Mouse (Mus musculus) bone marrow macrophage, adult 2 months (primary cell): Measurements from ENCODE around the gene Myo18b. TPM values are rescaled to one million over a fixed set of nuclear protein-coding genes. Genes with fewer than 3 reads are reported as not detected.

ENCODE experiments used
- H3K27ac ChIP-seq: 2 replicates; pipeline ENCODE4 v1.5.1; 2012; ENCODE audit warnings: low read depth, low read length; ENCODE audit not compliant: insufficient read depth
- H3K4me1 ChIP-seq: 2 replicates; pipeline ENCODE4 v1.6.1; 2012; ENCODE audit warnings: low read length; ENCODE audit not compliant: control insufficient read depth, insufficient read depth
- H3K4me3 ChIP-seq: 2 replicates; pipeline ENCODE4 v1.5.1; 2012; ENCODE audit warnings: mild to moderate bottlenecking, low read length, moderate library complexity; ENCODE audit not compliant: insufficient read depth
- CTCF ChIP-seq: IDR thresholded peaks from 2 replicates; pipeline ENCODE4 v1.5.1; 2012; ENCODE audit warnings: low read depth, mild to moderate bottlenecking, low read length, moderate library complexity
- POLR2A ChIP-seq: IDR thresholded peaks from 2 replicates; pipeline ENCODE4 v1.6.1; 2012; ENCODE audit warnings: mild to moderate bottlenecking, low read depth, low read length, borderline replicate concordance
- polyA plus RNA-seq: library from polyadenylated mRNA; stranded (reverse); fragments of >200 nt; gene quantifications from 2 replicates; pipeline ENCODE4 v1.2.4, GENCODE M21; 2012; ENCODE audit not compliant: missing spikeins, insufficient read depth, insufficient read length

The Myo18b gene
- polyA plus RNA-seq, 1 experiment, result not detected

- no peak for TF ChIP-seq POLR2A
- no peak for TF ChIP-seq CTCF
- Histone ChIP-seq H3K27ac (no peak overlapping the region), H3K4me3 (no peak overlapping the region), H3K4me1 (no peaks in the 10 kb centered on the region)
Measured at GRCm38 (mm10) chr5:112768556-112768955, 127.6 kb downstream of the Myo18b start.

GRCm38 (mm10) chr5:112761415-112762075 is 134.6 kb downstream of the Myo18b start:
- TF ChIP-seq POLR2A, result no peak
- no peak for TF ChIP-seq CTCF
- Histone ChIP-seq H3K4me3 (no peak overlapping the region), H3K4me1 (no peaks in the 10 kb centered on the region), H3K27ac (no peak overlapping the region)

- Histone ChIP-seq H3K4me3 (no peak overlapping the region), H3K27ac (no peak overlapping the region), H3K4me1 (no peaks in the 10 kb centered on the region)
- TF ChIP-seq POLR2A, result no peak
- no peak for TF ChIP-seq CTCF
Measured at GRCm38 (mm10) chr5:112755581-112755980, 140.6 kb downstream of the Myo18b start.

- Histone ChIP-seq H3K27ac (no peak overlapping the region), H3K4me1 (no peaks in the 10 kb centered on the region), H3K4me3 (no peak overlapping the region)
- no peak for TF ChIP-seq CTCF
- TF ChIP-seq POLR2A, result no peak
Measured at GRCm38 (mm10) chr5:112749634-112750033, 146.5 kb downstream of the Myo18b start.

- Histone ChIP-seq H3K4me1 (no peaks in the 10 kb centered on the region), H3K4me3 (no peak overlapping the region), H3K27ac (no peak overlapping the region)
- TF ChIP-seq CTCF, result no peak
Measured at GRCm38 (mm10) chr5:112748001-112748719, 148.0 kb downstream of the Myo18b start.

DNA sequence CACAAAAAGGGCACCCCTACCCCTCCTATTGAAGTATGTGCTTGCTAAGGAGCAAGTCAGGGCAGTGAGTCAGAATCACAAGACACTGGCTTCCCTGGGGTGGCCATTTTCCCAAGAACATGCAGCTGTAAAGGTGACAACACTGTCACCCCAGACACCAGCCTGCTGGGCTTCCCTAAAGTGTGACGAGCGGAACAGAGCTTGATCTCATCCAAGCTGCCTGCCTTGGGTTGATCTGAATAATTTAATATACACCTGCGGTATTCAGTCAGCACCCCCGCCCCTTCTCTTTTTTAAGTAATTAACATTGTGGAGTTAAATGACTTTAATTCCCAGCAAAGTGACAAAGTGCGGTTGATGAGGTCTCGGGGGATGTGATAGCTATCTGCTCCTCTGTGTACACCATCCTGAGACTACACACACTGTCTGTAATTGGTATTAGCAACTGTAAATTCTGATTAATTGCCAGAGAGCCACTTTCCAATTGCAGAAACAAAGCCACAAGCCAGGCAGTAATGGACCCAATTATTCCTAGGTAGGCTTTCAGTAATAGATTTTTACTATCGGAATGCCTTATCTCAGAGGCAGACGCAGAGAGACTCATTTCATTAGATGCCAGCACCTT is 148.7 kb downstream of the Myo18b start:
- Histone ChIP-seq H3K4me3 (no peak overlapping the region), H3K4me1 (no peaks in the 10 kb centered on the region), H3K27ac (no peak overlapping the region)
- no peak for TF ChIP-seq CTCF
- TF ChIP-seq POLR2A, result no peak

DNA sequence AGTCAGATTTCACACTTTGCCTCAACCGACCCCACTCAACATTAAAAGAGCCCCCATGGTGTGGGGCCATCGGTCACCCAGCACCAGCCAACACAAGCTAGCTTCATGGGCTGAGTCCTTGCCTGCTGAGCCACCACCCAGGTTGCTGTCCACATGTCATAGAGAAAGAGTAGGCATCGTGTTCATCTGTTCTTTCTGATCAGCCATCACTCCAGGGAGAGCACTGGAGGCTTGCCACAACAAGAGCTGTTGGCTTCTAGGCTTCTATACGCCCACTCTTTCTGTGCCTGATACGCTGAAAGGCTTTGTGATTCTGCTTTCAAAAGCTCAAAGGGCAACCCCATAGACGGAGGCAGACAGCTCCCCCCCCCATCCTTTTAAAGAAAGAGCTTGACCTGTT is 151.0 kb downstream of the Myo18b start:
- TF ChIP-seq POLR2A (no peak), CTCF (no peak)
- H3K27ac ChIP-seq, result no peak overlapping the region
- H3K4me1 ChIP-seq, result no peaks in the 10 kb centered on the region
- H3K4me3 ChIP-seq, result no peak overlapping the region

- no peak for TF ChIP-seq CTCF
- no peak for TF ChIP-seq POLR2A
- Histone ChIP-seq H3K27ac (no peak overlapping the region), H3K4me1 (no peaks in the 10 kb centered on the region), H3K4me3 (no peak overlapping the region)
Measured at GRCm38 (mm10) chr5:112744571-112744970, 151.6 kb downstream of the Myo18b start.

DNA sequence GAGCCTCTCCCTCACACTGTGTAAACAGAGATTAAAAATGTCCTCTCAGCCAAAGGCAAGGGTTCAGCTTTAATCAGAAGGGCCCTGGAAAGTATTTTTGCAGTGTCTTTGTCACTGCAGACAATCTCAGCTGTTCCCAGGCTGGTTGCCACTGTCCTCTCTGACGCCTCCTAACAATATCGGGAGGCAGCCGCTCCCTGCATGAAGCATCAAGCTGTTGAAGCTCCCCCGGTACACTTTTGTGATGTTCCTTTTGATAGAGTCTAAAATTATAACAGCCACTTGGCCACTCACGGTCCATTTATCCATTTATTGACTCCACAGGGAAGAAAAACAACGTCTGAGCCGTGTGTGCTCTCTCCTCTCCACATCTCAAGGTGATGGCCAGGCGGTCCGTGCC is 153.0 kb downstream of the Myo18b start:
- H3K4me3 ChIP-seq, result no peak overlapping the region
- H3K27ac ChIP-seq, result no peak overlapping the region
- H3K4me1 ChIP-seq, result no peaks in the 10 kb centered on the region
- TF ChIP-seq POLR2A (no peak), CTCF (no peak)

DNA sequence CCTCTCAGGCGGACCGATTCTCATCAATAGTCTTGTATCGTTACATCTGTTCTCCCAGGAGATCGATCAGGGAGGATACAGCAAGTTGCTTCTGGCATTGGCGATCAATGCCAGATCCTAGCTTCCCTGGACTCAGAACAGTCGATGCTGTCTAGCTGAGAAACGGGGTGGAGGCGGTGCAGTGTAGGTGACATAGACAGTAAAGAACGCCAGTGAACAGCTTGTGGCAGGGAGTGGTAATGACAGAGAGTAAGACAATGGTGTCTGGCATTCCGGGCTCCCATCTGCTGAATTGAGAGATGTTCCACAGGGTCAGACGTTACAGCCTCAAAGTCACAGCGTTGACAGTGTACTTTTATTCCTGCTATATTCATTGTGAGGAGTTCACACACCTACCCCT is 155.5 kb downstream of the Myo18b start:
- no peaks in the 10 kb centered on the region for H3K4me1 ChIP-seq
- no peak for TF ChIP-seq POLR2A
- no peak for TF ChIP-seq CTCF
- no peak overlapping the region for H3K4me3 ChIP-seq
- no peak overlapping the region for H3K27ac ChIP-seq
